Mouse (Mus musculus) right cerebral cortex, postnatal 14 days (tissue): ENCODE measurements around the gene Tmem167.
"Not testable (repeated sequence)": the region's sequence is repeated elsewhere in the genome, so short reads cannot be mapped to it uniquely, and the experiment has no call there.

Source experiments
- DNase-seq: peaks from one replicate; pipeline ENCODE4 v3.0.0; 2022

The Tmem167 gene

GRCm38 (mm10) chr13:90088962-90089824, at the start of gene Tmem167, which contains the start of gene Xrcc4:
Gene Tmem167, plus strand, starts transcription at chr13:90089123.
Gene Xrcc4, minus strand, starts transcription at chr13:90089608.
- DNase-seq, result peak; percentile 94

GRCm38 (mm10) chr13:90039613-90040012, 49.3 kb upstream of the Tmem167 start:
- no peak for DNase-seq

GRCm38 (mm10) chr13:90051735-90052134, 37.2 kb upstream of the Tmem167 start:
- DNase-seq, result no peak

- no peak for DNase-seq
These were observed 36.5 kb upstream of the Tmem167 start for GRCm38 (mm10) chr13:90052408-90052807.

- no peak for DNase-seq
These were observed 27.0 kb upstream of the Tmem167 start for GRCm38 (mm10) chr13:90061877-90062276.

GRCm38 (mm10) chr13:90089825-90090183, 881 bp downstream of the Tmem167 start:
- DNase-seq, result no peak

GRCm38 (mm10) chr13:90101514-90101913, 12.6 kb downstream of the Tmem167 start:
- no peak for DNase-seq

GRCm38 (mm10) chr13:90106139-90106538, 17.2 kb downstream of the Tmem167 start:
- peak; percentile 6 for DNase-seq

- DNase-seq, result not testable (repeated sequence)
These were observed 19.8 kb downstream of the Tmem167 start for GRCm38 (mm10) chr13:90108746-90109145.

GRCm38 (mm10) chr13:90111681-90112080, 22.8 kb downstream of the Tmem167 start:
- DNase-seq, result no peak

GRCm38 (mm10) chr13:90136156-90136910, 47.4 kb downstream of the Tmem167 start:
- DNase-seq, result peak; percentile 38

GRCm38 (mm10) chr13:90141681-90142080, 52.8 kb downstream of the Tmem167 start:
- no peak for DNase-seq

- DNase-seq, result no peak
These were observed 54.3 kb downstream of the Tmem167 start for GRCm38 (mm10) chr13:90143245-90143644.

GRCm38 (mm10) chr13:90151881-90152280, 63.0 kb downstream of the Tmem167 start:
- DNase-seq, result no peak

- DNase-seq, result peak; percentile 10
These were observed 63.8 kb downstream of the Tmem167 start for GRCm38 (mm10) chr13:90152536-90153273.

- DNase-seq, result no peak
These were observed 75.2 kb downstream of the Tmem167 start for GRCm38 (mm10) chr13:90164147-90164546.

GRCm38 (mm10) chr13:90167044-90167443, 78.1 kb downstream of the Tmem167 start:
- DNase-seq, result no peak

GRCm38 (mm10) chr13:90170100-90170781, 81.3 kb downstream of the Tmem167 start:
- no peak for DNase-seq

GRCm38 (mm10) chr13:90170782-90171179, 81.9 kb downstream of the Tmem167 start:
- DNase-seq, result no peak

GRCm38 (mm10) chr13:90171390-90171789, 82.5 kb downstream of the Tmem167 start:
- no peak for DNase-seq

GRCm38 (mm10) chr13:90175662-90176061, 86.7 kb downstream of the Tmem167 start:
- DNase-seq, result no peak

GRCm38 (mm10) chr13:90182262-90182661, 93.3 kb downstream of the Tmem167 start:
- DNase-seq, result no peak

- DNase-seq, result no peak
These were observed 94.6 kb downstream of the Tmem167 start for GRCm38 (mm10) chr13:90183536-90183935.
